Mouse (Mus musculus) small intestine, adult 2 months (tissue): ENCODE data around the gene Rpl37.

Source experiments
- CTCF ChIP-seq: fragments of 200-500 bp; IDR thresholded peaks from 2 replicates; pipeline ENCODE4 v1.5.1; 2012; ENCODE audit warnings: low read depth, mild to moderate bottlenecking, control low read depth, inconsistent platforms, low read length, moderate library complexity, mixed read lengths; ENCODE audit not compliant: insufficient replicate concordance, insufficient read length; ENCODE audit errors: extremely low read depth
- POLR2A ChIP-seq: fragments of 200-500 bp; IDR thresholded peaks from 2 replicates; pipeline ENCODE4 v1.6.1; 2012; ENCODE audit warnings: low read depth, mild to moderate bottlenecking, control low read depth, inconsistent platforms, low read length, moderate library complexity

DNA sequence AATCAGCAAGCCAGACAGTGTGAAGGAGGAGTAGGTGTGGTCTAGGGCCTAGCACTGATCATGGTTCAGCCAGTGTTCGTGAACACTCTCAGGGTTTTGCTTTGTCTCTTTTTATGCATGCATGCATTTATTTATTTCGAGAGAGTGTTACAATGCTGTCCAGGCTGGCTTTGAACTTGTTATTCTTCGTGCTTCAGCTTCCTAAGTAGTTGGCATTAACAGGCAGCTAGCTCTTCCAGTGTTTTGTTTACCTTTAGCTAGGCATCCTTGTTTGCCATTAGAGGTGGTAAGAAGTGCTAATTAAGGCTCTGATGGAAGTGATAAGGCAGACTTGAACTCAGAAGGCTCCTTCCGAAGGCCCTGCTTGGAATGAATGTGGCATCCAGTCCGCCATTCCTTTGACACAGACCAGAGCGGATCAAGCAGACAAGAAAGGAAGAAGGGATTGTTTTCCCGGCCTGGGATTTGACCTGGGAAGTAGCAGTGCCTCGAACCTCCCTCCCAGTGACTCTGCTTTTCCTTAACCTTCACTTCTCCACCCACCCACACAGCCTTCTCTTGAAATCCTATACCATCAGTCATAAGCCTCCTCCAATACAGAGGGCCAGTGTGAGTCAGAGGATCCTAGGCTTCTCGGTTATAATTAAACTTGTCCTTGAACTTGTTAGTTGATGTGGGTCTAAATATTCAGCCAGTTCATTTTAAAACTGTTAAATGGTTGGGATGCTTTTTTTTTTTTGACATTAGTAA is 28.9 kb downstream of the Rpl37 start:
- TF ChIP-seq POLR2A (no peak), CTCF (no peak)
